Mouse (Mus musculus) layer of hippocampus, postnatal 25 days (tissue): ENCODE measurements around the gene Egfl8. TPM values are rescaled to one million over a fixed set of nuclear protein-coding genes. Genes with fewer than 3 reads are reported as not detected.

Experiments
- DNase-seq, 2 experiments: peaks; one replicate each; pipeline ENCODE4 v3.0.0; 2022; ENCODE audit warnings: mixed read lengths in 2 of 2, low spot score in 1 of 2; ENCODE audit errors: extremely low spot score in 1 of 2
- total RNA-seq, 2 experiments: library from RNA; stranded (reverse); gene quantifications; 2 replicates each; pipeline ENCODE4 v1.2.3; 2021

The Egfl8 gene
- total RNA-seq, 2 experiments from 2014 or later, result 2.1 to 3.7 TPM

GRCm38 (mm10) chr17:34585877-34586771 lies 29.6 kb downstream of the Egfl8 start:
- no peak for DNase-seq

GRCm38 (mm10) chr17:34585121-34585520 lies 30.6 kb downstream of the Egfl8 start:
- DNase-seq, result peak in 1 of 2 experiments; percentile 44

GRCm38 (mm10) chr17:34583819-34584218 lies 32.0 kb downstream of the Egfl8 start:
- no peak for DNase-seq

- DNase-seq, result no peak
Observed at GRCm38 (mm10) chr17:34583397-34583796, 32.4 kb downstream of the Egfl8 start.

- DNase-seq, result no peak
Observed at GRCm38 (mm10) chr17:34582528-34582927, 33.2 kb downstream of the Egfl8 start.

GRCm38 (mm10) chr17:34578070-34578469 lies 37.7 kb downstream of the Egfl8 start:
- no peak for DNase-seq

- no peak for DNase-seq
Observed at GRCm38 (mm10) chr17:34576577-34576976, 39.2 kb downstream of the Egfl8 start.

GRCm38 (mm10) chr17:34572361-34572760 lies 43.4 kb downstream of the Egfl8 start:
- no peak for DNase-seq

- DNase-seq, result no peak
Observed at GRCm38 (mm10) chr17:34571875-34572274, 43.9 kb downstream of the Egfl8 start.

- no peak for DNase-seq
Observed at GRCm38 (mm10) chr17:34569919-34570318, 45.9 kb downstream of the Egfl8 start.

GRCm38 (mm10) chr17:34568421-34568820 lies 47.4 kb downstream of the Egfl8 start:
- DNase-seq, result no peak

- no peak for DNase-seq
Observed at GRCm38 (mm10) chr17:34567311-34567710, 48.5 kb downstream of the Egfl8 start.

GRCm38 (mm10) chr17:34564796-34565195 lies 51.0 kb downstream of the Egfl8 start:
- no peak for DNase-seq

- no peak for DNase-seq
Observed at GRCm38 (mm10) chr17:34564003-34564421, 51.8 kb downstream of the Egfl8 start, which contains the start of gene Notch4. Gene Notch4 (plus strand): TSS chr17:34564268.

- DNase-seq, result no peak
Observed at GRCm38 (mm10) chr17:34563354-34563753, 52.4 kb downstream of the Egfl8 start.

Other genes with a start within 250 kb of the Egfl8 start
- gene Btnl1, start 238.8 kb downstream of the Egfl8 start, total RNA-seq, result not detected
- 1 to 10 TPM; 3.3 to 4.0 TPM for gene BC051142, start 217.2 kb downstream of the Egfl8 start, total RNA-seq
- gene Btnl4, start 138.7 kb downstream of the Egfl8 start, total RNA-seq, result not detected
- gene Btnl6, start 98.6 kb downstream of the Egfl8 start, total RNA-seq, result not detected
- gene Notch4, start 51.7 kb downstream of the Egfl8 start, total RNA-seq, result 10 to 100 TPM in 1 of 2 experiments, 1 to 10 TPM in 1; 9.5 to 11.2 TPM
- 1 to 10 TPM; 1.3 to 2.1 TPM for gene Gpsm3, start 26.2 kb downstream of the Egfl8 start, total RNA-seq
- 10 to 100 TPM; 55.8 to 61.5 TPM for gene Pbx2, start 24.7 kb downstream of the Egfl8 start, total RNA-seq
- 1 to 10 TPM in 1 of 2 experiments, under 1 TPM in 1; 0.94 to 1.1 TPM for gene Ager, start 18.1 kb downstream of the Egfl8 start, total RNA-seq
- gene Rnf5, start 12.3 kb downstream of the Egfl8 start, total RNA-seq, result 10 to 100 TPM; 81.0 to 85.5 TPM
- 100 to 1,000 TPM; 170 to 172 TPM for gene Agpat1, start 11.7 kb downstream of the Egfl8 start, total RNA-seq
- 10 to 100 TPM; 42.4 to 48.4 TPM for gene Ppt2, start 12.5 kb upstream of the Egfl8 start, total RNA-seq
- gene Prrt1, start 13.6 kb upstream of the Egfl8 start, total RNA-seq, result 100 to 1,000 TPM; 259 to 330 TPM
- gene Fkbpl, start 28.8 kb upstream of the Egfl8 start, total RNA-seq, result 10 to 100 TPM; 14.1 to 14.9 TPM
- gene Atf6b, start 31.2 kb upstream of the Egfl8 start, total RNA-seq, result 100 to 1,000 TPM in 1 of 2 experiments, 10 to 100 TPM in 1; 97.1 to 102 TPM
- gene Tnxb, start 54.6 kb upstream of the Egfl8 start, total RNA-seq, result 1 to 10 TPM; 7.1 to 9.0 TPM
- gene C4b, start 127.9 kb upstream of the Egfl8 start, total RNA-seq, result 10 to 100 TPM; 16.5 to 17.5 TPM
- under 1 TPM; 0.12 to 0.19 TPM for gene Cyp21a1, start 188.6 kb upstream of the Egfl8 start, total RNA-seq
- gene Stk19, start 221.0 kb upstream of the Egfl8 start, total RNA-seq, result 10 to 100 TPM; 57.3 to 59.8 TPM
- 10 to 100 TPM; 36.7 to 37.7 TPM for gene Dxo, start 221.0 kb upstream of the Egfl8 start, total RNA-seq
- gene Skiv2l, start 234.2 kb upstream of the Egfl8 start, total RNA-seq, result 10 to 100 TPM; 64.7 to 72.4 TPM
- gene Nelfe, start 234.4 kb upstream of the Egfl8 start, total RNA-seq, result 10 to 100 TPM; 32.1 to 39.1 TPM
- gene Cfb, start 246.5 kb upstream of the Egfl8 start, total RNA-seq, result under 1 TPM in 1 of 2 experiments, not detected in 1; 0.17 TPM